Mouse (Mus musculus): Measurements from ENCODE around the gene Tbp.

DNA sequence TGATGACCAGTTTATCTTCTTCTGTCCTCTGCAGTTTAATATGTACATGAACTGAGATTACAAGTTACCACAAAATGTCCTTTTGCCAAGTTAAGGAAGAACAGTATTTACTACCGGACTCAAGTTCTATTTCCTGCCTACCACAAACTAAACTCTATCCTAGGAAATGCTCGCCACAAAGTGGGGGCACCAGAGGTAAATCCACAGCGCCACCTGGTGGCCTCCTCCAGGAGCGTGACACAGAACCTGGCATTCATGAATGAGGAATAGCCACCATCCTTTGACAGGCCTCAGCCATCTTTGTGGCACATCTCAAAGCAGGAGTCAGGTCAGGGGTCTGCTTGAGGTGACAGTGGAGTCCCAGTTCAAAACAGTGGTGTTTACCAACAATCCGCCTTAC is 32.0 kb upstream of the Tbp start:
- TF ChIP-seq CTCF (IDR thresholded peaks at IDR 0.05; ENCODE audit: low read depth) (peak; percentile 97), EP300 (IDR thresholded peaks at IDR 0.05; ENCODE audit: low read depth) (no peak)

Measured in liver, embryonic 14.5 days (tissue).